17 mouse cellular contexts compared by ENCODE assay signal in the genomic region with DNA sequence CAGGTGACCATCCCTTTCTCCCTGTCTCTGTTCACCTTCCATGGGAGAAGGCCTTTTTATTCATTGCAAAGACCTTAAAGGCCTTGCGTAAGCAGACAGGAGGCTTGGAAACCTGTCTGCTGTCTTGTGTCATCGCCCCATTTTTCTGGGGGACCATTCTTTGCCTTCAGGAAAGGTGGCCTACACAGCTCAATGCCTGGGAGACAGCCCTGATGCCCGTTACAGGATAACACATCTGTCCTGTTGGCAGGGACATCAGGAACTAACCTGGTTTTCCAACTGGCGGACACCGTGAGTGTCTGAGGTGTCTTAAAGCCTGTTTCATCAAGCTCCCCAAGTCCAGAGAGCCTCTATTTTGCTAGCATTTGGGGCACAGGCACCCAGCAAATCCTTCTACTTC. TPM values are rescaled to one million over a fixed set of nuclear protein-coding genes. Genes with fewer than 3 reads are reported as not detected.
DNase-seq lines count a peak whose midpoint lies in the region.
"Had no signal": no experiment of that assay in that cellular context is flagged by ENCODE, and none has a peak within 500 bp of the region (broad histone marks: within the 10 kb centered on the region; RNA-seq: fewer than 3 reads in every experiment).

No protein-coding gene starts in this region.

- WGBS in heart, embryonic 10.5 days, result 84% methylated on average over 5 of the region's 5 CpGs

- intact Hi-C loops in heart, postnatal 25 days (cut with DNase I), result no loop called here

- H3K9me3 ChIP-seq in heart, embryonic 10.5 days, result peaks cover 3% of the 10 kb centered on the region; the same call in 1 of the 2 replicates

- peaks cover 17% of the 10 kb centered on the region for H3K4me1 ChIP-seq in heart, embryonic 10.5 days

- DNase-seq in heart, adult 11 months, result peak; percentile 78
- no peak for DNase-seq in heart, adult 9 months (ENCODE audit: low spot score in 2 of 2)
- peak; percentile 51 for DNase-seq in heart, embryonic 10.5 days (ENCODE audit: low spot score)
- DNase-seq in heart, postnatal 25 days (ENCODE audit: low spot score), result no peak
- DNase-seq: adrenal gland, adult 2 months; adrenal gland, postnatal 14 days; adrenal gland, postnatal 36 days; B cell, adult 2 months; cerebellum, adult 11 months had no signal

- no peaks in the 10 kb centered on the region for H3K36me3 ChIP-seq in heart, embryonic 10.5 days
- H3K36me3 ChIP-seq: G1E had no signal

- H3K4me3 ChIP-seq in heart, embryonic 10.5 days, result no peak overlapping the region

- no peak overlapping the region for H3K27ac ChIP-seq in heart, embryonic 10.5 days

- peaks cover 62% of the 10 kb centered on the region for H3K27me3 ChIP-seq in heart, embryonic 10.5 days (ENCODE audit: insufficient read depth, poor library complexity, severe bottlenecking)
- H3K27me3 ChIP-seq: CH12.LX had no signal

RNA-seq across cellular contexts. Expression of gene Zfp648, which starts 2.4 kb away (rescaled TPM):
- 0.12 and 0.14 TPM in 2 replicates for polyA plus RNA-seq in heart, embryonic 10.5 days (2016; fragmentation: Nextera tagmentation; extraction: Ambion mirVana)
- not detected for total RNA-seq in heart, postnatal 25 days (2021)
- total RNA-seq: CH12.LX, ES-E14, MEL had no signal
- polyA plus RNA-seq: activated CD4-positive, CD25-positive, alpha-beta regulatory T cell, adult 4 months; C2C12; CD4-positive, CD25-positive, alpha-beta regulatory T cell, adult 4 months; G1E; Patski had no signal

Comparison
In these comparisons a context has a peak if more than half of its experiments do, and no peak if none do; other contexts are left out.
1. DNase-seq: peak in heart, adult 11 months (single experiment) and heart, embryonic 10.5 days (single experiment); none in heart, adult 9 months (0 of 2) and heart, postnatal 25 days (single experiment).